Mouse (Mus musculus) midbrain, embryonic 10.5 days (tissue): ENCODE data around the gene Cyp2d34. TPM values are rescaled to one million over a fixed set of nuclear protein-coding genes. Genes with fewer than 3 reads are reported as not detected.

ENCODE experiments used
- DNase-seq: peaks from one replicate; pipeline ENCODE4 v3.0.0-alpha.2; 2017; ENCODE audit warnings: low spot score
- H3K27ac ChIP-seq: fragments of 300-500 bp; sonication (generic); replicated peaks from 2 replicates; pipeline ENCODE4 v1.5.1; 2016; ENCODE audit warnings: mild to moderate bottlenecking
- H3K27me3 ChIP-seq: fragments of 300-500 bp; sonication (generic); 2 replicates; pipeline ENCODE4 v1.6.1; 2016; ENCODE audit warnings: low read depth, mild to moderate bottlenecking; ENCODE audit not compliant: poor library complexity, severe bottlenecking
- H3K36me3 ChIP-seq: fragments of 300-500 bp; sonication (generic); 2 replicates; pipeline ENCODE4 v1.6.1; 2016; ENCODE audit warnings: mild to moderate bottlenecking, moderate library complexity
- H3K4me1 ChIP-seq: fragments of 300-500 bp; sonication (generic); 2 replicates; pipeline ENCODE4 v1.6.1; 2016
- H3K4me3 ChIP-seq: fragments of 300-500 bp; sonication (generic); 2 replicates; pipeline ENCODE4 v1.5.1; 2016; ENCODE audit warnings: mild to moderate bottlenecking, moderate library complexity
- H3K9me3 ChIP-seq: fragments of 300-500 bp; sonication (generic); replicated peaks from 2 replicates; pipeline ENCODE4 v1.6.1; 2016; ENCODE audit warnings: mild to moderate bottlenecking
- WGBS: fragments of 180-500 bp; shearing (Covaris S2); methylation state at CpG from one replicate; pipeline ENCODE4 v1.1.7; 2016; 5-methylcytosine and 5-hydroxymethylcytosine counted together
- microRNA-seq: library from miRNA; unstranded; fragments of <30 nt; microRNA quantifications from one replicate; pipeline ENCODE4, GENCODE M21; 2017
- polyA plus RNA-seq: library from polyadenylated mRNA; unstranded; fragments of >200 nt; fragmentation: Nextera tagmentation; extraction: Ambion mirVana; gene quantifications from 2 replicates; pipeline ENCODE4 v1.2.1, GENCODE M21; 2016

The Cyp2d34 gene
- polyA plus RNA-seq, 1 experiment from 2014 or later, result not detected

DNA sequence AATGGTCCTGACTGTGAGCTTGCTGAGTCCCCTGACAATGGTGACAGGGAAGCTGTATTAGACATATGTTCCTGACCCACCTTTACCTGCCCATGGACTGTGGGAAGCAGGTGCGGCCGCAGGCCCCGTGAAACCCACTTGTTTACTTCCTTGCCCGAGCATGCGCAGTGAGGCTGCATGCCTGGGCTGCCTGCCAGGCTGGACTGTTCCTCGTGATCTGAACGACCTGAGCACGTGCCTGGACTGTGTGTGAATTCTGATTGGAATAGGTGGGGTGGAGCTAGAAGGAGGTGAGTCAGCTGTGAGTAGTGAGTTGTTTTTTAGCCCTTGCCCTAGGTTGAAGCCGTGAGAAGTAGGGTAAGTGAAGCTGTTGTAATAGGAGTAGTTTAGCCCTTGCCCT lies 38.1 kb downstream of the Cyp2d34 start:
- WGBS, result 91% methylated on average over 9 of the region's 9 CpGs
- no peaks in the 10 kb centered on the region for H3K27me3 ChIP-seq

DNA sequence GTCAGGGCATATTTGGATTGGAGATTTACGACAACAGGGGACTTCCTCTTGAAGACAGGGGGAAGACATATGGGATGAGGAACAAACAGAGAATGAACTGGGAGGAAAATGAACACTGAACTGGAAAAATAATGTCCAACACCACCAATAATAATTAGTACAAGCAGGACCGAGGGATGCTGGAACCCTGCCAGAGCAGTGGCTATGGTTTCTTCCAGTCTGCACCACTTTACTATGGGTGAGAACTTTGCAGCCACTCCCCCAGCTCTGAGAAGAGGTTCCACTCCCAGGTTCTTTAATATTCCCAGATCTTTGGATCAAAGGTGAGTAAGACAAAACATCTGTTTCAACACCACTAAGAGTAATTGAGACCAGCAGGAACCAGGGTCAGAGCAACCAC lies 41.7 kb downstream of the Cyp2d34 start:
- Histone ChIP-seq H3K4me3 (no peak overlapping the region), H3K27me3 (no peaks in the 10 kb centered on the region), H3K4me1 (no peaks in the 10 kb centered on the region), H3K36me3 (no peaks in the 10 kb centered on the region), H3K27ac (no peak overlapping the region), H3K9me3 (no peaks in the 10 kb centered on the region)
- no peak for DNase-seq
- WGBS, result 83% methylated on average over 2 of the region's 2 CpGs

More for the DNA sequence above, 38.1 kb downstream of the Cyp2d34 start:
- Histone ChIP-seq H3K4me1 (no peaks in the 10 kb centered on the region), H3K9me3 (0 out of 2 replicates have a peak, but pooled peaks cover 6% of the 10 kb centered on the region), H3K4me3 (no peak overlapping the region), H3K36me3 (no peaks in the 10 kb centered on the region), H3K27ac (no peak overlapping the region)
- no peak for DNase-seq

DNA sequence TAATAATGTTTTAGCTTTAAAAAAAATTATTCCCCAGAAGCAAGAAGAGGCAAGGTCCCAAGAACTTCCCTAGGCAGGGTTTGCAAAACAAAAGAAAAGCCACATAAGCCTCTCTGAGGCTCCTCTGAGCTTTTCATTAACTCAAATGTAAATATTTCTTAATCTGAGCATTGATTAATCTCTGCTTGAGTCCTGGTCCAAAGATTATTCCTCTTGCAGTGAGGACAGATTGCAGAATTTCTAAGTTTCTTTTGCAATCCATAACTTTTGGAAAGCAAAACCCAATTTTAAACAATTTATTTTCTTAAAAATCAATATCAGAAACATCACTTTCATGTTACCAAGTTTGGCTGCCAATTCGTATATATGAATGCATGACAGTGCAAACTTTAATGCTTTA lies 47.9 kb downstream of the Cyp2d34 start:
- no peak overlapping the region for H3K27ac ChIP-seq
- H3K36me3 ChIP-seq, result no peaks in the 10 kb centered on the region
- no peaks in the 10 kb centered on the region for H3K27me3 ChIP-seq
- no peak for DNase-seq
- no peaks in the 10 kb centered on the region for H3K9me3 ChIP-seq
- 84% methylated on average over 1 of the region's 1 CpGs for WGBS
- no peaks in the 10 kb centered on the region for H3K4me1 ChIP-seq
- H3K4me3 ChIP-seq, result no peak overlapping the region

Small RNA genes within 50 kb of the gene (microRNA-seq; reads per million reads assigned to microRNA genes)
- gene Gm27463 (not detected), gene Gm27742 (not detected)

Other genes with a start within 250 kb of the Cyp2d34 start
- 2.8 and 4.5 TPM in 2 replicates for gene Cyp2d22, start 240.7 kb downstream of the Cyp2d34 start, polyA plus RNA-seq
- not detected in 2 replicates for gene Cyp2d11, start 226.9 kb downstream of the Cyp2d34 start, polyA plus RNA-seq
- gene Cyp2d10, start 213.8 kb downstream of the Cyp2d34 start, polyA plus RNA-seq, result not detected in 2 replicates
- not detected in 2 replicates for gene Cyp2d9, start 187.5 kb downstream of the Cyp2d34 start, polyA plus RNA-seq
- not detected in 2 replicates for gene Cyp2d12, start 65.9 kb downstream of the Cyp2d34 start, polyA plus RNA-seq
- gene Cyp2d40, start 143.2 kb upstream of the Cyp2d34 start, polyA plus RNA-seq, result not detected in 2 replicates
- not detected in 2 replicates for gene Cyp2d26, start 173.3 kb upstream of the Cyp2d34 start, polyA plus RNA-seq